Mouse (Mus musculus) layer of hippocampus, adult 9-10 months (tissue): Measurements from ENCODE around the gene Pik3r1.
A peak's percentile ranks its signal among the peaks of the same experiment; 100 is the strongest.

Source experiments
- DNase-seq: peaks from one replicate; pipeline ENCODE4 v3.0.0; 2022; ENCODE audit warnings: low spot score

Gene Pik3r1

DNA sequence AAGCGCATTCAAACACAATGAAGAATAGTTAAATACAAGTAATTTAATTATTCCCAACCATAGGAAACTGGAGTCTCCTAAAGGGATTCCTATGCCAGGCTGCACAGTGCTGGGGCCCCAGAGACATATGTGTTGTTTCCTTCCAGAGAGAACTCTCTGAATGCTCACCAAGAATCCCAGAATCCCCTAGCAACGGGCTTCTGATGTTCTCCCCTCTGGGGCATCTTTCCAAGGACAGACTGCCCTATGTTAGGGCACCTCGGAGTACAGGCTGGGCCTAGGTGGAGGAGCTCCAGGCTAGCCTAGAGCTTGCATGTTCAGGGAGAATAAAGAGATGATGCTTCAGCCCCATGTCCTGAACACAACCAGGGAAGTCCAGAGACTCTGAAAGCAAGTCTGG lies 58.2 kb downstream of the Pik3r1 start:
- no peak for DNase-seq

DNA sequence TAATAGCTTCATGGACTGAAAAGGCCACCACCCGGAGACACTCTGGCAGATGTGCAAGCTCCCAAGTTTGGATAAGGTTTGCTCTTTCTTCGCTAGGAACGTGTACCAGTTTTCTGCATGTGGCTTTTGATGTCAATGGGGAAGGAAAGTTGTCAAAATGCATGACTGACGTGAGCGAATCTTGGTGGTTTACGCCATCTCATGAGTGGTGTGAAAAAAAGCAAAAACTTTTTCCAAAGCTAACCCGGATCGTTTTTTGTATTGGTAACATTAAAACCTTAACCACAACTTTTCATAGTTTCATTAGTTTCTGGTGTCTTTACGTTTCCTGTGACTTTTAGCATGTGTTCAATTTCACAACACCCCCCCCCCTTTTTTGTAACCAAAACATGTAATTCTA lies 60.8 kb downstream of the Pik3r1 start:
- DNase-seq, result no peak

DNA sequence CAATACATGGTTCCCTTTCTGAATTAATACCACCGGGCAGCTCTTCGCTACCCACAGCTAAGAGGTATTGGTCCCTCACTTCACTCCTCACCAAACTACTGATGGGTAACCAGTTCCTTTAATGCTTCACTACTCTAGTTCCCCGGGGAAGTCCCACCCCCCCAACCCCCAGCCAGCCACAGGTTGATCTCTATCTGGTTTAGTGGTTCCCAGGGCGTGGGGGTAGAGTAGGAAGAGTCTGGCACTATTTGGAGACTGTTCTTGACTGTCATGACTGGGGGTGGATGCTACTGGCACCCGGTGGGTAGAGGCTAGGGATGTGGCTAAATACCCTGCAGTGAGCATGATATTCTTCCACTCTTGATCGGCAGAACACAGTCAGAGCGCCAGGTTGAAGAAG lies 61.6 kb downstream of the Pik3r1 start:
- no peak for DNase-seq

DNA sequence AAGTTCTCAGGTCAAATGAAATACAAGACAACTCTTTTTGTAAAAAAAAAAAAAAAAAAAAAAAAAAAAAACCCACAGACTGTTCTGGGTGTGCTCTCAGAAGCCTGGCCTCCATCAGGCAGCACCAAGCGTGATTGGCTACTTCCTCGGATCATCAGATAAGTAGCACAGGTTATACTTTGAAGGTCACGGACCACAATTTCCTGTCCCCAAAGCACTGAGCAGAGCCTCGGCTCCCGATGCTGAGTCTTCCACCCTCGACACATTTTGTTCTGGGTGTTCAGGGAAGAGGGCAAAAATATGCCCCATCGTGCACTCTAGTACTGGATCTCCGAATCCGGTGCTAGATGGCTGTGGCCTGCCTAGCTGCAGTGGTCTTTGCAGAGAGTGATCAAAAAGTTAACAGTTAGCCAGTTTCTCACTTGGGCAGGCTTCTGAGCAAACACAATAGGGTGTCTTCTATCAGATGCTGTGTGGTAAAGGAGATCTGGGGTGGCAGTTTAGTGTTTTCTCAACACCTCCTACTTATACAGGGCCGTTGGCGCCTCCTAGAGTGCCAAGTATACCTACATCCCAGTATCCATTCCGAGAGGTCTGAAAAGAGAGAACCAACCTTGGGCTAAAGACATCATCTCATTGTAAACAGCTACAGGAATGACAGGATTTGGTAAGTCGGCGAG lies 65.8 kb downstream of the Pik3r1 start:
- DNase-seq, result no peak

DNA sequence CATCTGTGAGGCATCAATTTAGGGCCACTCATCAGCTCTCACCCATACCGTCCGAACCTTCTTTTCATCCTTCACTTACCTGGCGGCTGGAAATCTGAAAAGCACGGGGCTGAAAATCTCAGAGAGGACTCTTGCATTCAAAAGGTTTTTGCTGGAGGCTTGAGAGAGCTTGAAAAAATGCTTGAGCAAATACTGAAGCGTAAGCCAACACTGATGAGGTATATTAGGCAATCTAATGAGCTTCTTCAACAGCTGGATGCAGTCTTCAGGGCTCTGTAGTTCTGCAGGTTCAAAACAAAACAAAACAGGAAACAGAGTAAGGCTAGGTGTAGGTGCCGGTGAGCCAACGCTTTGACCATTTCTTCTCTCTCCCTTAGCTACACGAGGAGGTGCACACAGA lies 66.4 kb downstream of the Pik3r1 start:
- DNase-seq, result no peak

DNA sequence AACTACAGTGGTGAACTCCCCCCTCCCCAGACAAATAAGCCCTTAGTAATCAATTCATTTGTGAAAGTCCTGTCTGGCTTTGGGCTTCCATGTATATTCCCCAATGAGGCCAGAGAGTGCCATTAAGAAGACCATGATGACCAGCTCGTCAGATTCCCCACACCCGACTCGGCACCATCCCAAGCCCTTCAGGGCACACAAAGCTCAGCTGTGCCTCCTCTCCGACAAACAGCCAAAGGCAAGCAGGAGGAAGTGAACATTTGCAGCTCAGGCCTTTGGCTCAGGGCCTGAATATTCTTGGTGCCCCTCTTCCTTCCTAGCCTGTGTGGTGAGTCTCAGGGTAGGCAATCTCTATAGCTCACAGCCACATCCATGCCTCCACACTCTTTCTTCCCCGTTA lies 68.3 kb downstream of the Pik3r1 start:
- no peak for DNase-seq

DNA sequence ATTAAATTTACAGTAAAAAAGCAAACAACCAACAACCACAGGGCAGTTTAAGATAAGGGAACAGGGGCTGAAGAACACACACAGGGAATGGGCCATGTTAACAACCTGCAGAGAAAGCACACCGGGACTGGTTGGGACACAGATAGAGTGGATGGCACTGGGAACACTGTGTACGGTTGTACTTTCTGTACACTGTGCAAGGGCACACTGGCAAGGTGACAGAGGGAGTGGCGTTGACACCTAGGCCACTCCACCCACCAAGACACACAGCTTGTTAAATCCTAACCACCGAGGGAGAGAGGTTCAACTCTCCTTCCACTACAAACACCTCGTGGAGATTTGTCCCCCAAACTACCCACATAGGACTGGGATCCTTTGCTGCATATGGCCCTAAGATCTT lies 70.1 kb downstream of the Pik3r1 start:
- DNase-seq, result no peak

DNA sequence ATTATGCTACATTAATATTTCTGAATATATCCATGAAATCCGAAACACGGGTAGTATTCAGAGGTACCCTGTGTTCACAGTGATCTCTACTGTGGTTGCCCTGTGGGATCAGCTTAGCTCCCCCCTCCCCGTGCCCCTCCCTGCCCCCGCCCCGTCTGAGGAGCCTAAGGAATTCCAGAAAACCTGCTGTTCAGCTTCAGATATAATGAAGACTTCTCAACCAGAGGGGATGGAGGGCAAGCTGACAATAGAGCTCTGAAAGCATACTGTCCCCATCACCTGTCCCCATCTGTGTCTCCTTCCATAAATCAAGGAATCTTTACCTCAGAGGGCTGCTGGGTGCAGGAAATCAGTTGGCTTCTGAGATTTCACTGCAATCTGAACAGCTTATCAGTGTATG lies 70.6 kb downstream of the Pik3r1 start:
- no peak for DNase-seq

DNA sequence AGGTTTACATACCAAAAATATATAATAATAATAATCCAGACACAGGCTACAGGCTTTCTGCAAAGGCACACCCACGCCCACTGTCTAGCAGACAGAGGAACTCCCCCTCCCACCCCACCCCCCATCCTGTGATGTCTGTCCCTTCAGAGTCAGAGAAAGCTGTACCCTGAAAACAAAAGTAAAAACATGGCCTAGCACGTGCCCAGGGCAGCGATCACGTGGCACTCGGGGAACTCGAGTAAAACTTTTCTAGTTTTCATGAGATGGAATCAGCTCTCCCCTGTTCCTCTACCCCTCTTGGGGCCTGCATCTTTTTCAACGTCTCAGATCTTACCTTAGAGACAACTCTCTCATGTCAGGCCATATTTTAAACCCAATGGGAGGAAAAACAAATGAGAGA lies 71.2 kb downstream of the Pik3r1 start:
- no peak for DNase-seq

DNA sequence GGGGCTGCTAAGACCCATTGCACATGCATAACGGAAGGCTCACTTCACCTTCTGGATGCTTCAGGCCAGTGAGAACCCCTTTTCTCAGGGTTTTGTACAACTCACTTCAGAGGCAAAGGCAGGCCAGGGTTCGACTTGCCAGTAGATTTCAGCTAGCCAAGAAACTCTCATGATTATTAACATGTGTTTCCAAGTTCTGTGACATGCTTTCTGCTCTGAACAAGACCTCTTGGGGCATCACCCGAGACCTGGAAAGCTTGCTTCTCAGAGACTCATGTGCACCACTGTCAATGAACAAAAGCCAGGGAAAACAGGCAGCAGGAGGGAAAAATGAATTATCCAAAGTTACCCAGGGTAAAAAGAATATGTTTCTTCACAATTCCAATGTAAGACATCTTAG lies 71.7 kb downstream of the Pik3r1 start:
- no peak for DNase-seq

DNA sequence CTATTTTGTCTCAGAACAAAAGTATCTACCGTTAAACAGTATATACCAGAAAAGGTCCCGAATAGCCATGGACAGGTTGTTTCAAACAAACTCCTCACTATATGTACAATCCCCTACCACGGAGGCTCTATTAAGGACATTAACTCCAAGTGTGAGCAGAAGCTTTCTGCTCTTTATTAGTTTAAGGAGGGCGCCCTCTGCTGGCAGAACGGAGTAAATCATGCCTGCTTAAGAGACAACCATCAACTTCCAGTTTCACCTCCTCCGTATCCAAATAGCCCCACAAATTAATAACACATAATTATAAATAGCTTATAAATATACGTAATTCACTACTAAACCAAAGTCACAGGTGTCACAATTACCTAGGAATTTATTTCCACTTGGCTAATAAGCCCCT lies 72.1 kb downstream of the Pik3r1 start:
- DNase-seq, result peak; percentile 92

DNA sequence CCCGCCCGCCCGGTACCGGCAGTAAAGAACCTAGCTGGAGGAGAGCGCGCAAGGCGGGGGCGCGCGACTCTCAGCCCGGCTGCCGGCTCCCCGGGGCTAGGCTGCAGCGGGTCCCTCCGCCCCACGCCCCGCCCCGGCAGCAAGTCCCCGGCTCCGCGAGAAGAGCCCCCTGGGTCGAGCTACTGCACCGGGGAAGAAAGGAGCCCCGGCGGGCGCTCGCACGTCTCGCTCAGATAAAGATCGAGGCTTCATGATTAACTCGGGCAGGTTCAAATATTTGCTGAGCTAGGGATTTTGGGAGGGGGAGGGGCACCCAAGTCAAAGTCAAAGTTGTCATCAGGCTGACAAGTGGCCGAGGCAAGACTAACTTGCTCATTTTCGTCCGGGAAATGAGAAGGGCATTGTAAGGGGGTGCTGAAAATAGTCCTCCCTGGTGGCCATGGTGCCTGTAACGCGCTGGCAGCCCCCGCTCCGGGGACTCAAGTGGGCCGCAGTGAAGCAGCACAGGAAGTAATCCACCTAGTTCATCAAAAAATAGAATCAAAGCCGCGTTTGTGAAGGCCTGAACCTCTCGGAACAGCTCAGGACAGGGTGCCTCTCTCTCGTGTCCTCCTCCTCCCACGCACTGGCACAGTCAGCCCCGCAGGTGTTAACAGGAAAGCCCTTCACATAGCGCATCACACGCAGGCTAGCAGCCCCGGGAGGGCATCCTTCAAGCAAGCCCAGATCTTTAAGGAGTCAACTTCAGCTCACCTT lies 73.3 kb downstream of the Pik3r1 start:
- DNase-seq, result peak; percentile 29

DNA sequence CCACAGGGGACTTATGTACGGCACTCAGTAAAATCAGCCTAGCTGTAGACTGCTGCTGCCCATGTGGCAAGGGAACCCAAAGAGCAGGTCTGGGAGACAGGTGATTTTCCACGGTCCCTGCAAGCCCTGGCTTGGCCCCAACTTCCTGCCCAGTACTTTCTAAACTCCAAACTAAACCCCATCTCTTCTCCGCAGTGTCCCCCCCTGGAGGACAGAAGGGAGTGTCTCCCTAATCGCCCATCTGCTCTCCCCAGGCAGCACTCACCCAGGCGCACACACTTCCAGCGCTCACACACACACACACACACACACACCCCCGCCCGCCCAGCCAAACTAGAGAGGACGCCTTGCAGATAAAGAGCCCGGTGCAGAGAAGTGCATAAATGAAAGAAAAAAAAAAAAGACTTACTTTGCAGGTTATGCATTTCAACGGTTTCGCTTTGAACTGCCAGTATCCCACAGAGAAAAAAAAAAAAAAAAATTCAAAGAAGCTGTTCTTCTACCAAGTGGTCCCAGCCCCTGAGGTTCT lies 74.0 kb downstream of the Pik3r1 start:
- DNase-seq, result peak; percentile 39

DNA sequence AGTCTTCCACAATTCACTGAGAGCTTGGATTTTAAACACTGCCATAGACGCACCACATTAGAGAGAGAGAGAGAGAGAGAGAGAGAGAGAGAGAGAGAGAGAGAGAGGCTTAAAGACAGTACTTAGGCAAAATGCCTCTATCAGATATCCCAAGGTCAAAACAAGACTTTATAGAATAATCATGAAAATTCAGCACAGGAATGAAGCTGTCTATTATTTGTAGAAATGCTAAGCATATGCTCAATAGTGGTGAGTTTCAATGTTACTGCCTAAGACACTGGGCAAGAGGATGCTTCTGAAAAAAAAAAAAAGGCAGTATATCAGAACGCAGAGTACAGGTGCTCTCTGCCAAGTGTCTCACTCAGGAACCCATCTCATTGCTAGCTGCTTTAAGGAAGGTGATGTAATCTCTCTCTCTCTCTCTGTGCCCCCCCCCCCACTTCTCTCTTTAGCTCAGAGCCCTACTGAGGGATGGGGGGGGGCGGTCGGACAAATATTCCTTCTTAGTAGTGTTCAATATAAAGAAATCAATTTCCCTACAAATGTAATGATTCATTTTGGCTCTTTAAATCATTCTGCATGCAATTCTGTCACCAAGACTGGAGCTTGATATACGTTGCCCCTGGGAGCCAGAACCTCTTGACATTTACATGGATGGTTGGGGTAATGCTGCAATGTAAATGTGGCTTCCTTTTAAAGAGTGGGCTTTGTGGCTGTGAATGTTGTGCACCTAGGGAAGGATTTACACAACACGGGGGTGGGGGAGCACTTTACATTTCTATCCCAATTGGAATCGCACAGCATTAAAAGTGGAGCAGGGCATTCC lies 74.9 kb downstream of the Pik3r1 start:
- no peak for DNase-seq

DNA sequence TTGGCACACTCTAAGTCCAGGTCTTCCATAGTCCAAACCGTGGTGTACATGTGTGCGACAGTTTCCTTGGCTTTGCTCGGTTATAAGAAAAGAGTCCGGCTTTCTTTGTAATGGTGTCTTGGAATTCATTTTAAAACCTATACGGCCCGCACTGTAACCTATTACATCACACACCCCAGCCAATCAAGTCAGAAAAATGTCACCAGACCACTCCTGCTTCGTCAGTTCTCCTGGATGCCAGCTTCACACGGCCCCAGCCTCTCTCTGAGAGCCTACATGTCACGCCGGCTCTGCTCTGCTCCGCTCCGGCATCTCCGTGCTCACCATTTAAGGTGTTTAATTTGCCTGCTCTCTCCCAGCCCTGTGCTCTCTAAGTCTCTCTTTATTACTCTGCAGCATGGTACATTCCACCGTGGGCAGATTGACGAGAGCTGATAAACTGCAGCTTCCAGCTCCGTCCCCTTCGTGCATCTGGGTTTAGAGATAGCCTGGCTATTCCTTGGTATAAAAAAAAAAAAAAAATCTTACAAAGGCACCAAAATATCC lies 75.7 kb downstream of the Pik3r1 start:
- DNase-seq, result peak; percentile 40

DNA sequence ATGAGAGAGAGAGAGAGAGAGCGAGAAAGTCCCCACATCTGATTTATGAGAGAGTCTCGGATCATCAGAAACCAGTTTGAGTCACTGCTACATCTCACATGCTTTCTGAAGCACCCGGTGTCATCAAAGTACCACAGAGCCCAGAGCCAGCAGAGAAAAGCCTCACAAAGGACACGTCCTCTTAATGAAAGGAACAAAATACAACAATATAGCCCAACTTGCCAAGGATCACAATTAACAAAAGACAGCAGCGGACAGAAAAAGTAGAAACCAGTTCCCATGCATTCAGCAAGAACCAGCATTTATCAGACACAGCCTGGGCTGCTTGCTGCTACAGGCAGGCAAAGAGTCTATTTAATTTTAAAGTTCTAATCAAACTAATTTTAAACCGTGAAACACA lies 76.3 kb downstream of the Pik3r1 start:
- DNase-seq, result no peak

DNA sequence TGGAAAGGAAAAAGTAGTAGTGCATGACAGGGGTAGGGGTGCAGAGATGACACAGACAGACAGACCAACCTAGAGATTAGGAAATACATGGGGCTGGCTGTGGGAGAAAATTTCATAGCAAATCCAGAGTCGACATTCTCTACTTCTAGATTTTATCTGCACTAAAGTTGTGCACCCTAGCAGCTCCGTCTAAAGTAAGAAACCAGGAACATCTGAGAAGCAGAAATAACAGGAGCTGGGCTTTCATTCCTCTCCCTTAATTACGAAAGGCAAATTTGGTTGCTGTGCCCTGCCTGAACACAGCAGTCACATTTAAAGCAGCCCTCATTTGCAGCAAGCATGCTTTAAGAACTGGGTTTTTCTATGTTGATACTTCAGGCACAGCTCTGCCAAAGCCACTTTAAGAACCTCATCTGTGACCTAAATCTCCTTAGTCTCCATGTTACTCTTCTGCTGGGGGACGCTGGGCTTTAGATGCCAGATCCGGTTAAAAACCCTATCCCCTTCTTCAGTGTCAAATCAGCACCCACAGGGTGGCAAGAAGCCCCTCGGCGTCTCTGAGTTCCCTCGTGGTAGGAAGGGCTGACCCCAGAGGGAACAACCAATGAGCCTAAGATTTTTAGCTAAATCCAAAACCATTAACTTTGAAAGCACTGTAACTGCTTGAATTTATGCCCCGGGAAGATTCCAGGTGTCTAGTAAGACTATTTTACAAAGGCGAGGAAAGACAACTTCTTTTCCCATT lies 76.9 kb downstream of the Pik3r1 start:
- no peak for DNase-seq

DNA sequence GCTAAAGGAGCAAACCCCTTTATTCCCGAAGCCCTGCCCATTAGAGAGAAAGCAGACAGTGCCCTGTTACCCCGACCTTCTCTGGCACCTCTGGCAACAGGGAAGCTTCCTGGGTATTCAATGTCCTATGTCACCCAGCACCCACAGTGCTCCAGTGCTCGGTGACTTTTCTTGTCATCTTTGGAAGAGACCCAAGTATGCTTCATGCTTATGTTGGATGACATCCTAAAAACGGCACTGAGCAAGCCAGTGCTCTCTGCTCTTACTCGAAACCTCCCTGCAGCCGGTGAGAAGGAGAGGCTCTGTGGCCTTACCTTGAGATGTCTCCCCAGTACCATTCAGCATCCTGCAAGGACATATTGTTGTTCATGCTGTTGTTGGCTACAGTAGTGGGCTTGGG lies 77.8 kb downstream of the Pik3r1 start:
- DNase-seq, result no peak

DNA sequence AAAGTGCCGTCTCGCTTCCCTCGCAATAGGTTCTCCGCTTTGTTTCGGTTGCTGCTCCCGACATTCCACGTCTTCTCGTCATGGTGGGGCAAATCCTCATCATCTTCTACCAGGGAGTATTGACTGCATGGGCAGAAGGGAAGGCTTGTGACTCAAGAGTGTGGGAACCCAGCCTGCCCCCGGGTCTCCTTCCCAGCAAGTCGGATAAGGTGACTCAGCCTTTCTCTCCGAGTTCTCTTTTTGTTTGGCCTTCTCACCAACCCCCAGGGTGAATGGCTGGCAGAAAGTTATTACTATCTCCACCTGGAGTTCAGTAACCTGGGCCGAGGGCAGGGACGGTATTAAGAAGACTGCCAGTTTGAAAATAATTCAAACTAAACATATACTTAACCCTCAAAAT lies 81.8 kb downstream of the Pik3r1 start:
- no peak for DNase-seq

DNA sequence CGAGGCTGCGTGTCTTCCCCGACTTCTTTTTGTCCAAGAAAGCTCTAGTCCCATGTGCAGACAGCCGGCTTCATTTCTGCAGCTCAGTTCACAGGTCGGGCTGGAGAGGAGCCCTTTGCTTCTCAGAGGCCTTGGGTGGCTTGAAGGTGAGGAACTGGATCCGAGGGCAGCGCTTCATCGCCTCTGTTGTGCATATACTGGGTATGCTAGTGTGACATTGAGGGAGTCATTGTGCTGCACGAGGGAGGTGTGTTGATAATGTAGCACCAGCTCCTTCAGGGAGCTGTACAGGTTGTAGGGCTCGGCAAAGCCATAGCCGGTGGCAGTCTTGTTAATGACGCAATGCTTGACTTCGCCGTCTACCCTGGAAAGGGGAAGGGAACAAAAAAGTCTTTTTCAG lies 83.3 kb downstream of the Pik3r1 start:
- no peak for DNase-seq

DNA sequence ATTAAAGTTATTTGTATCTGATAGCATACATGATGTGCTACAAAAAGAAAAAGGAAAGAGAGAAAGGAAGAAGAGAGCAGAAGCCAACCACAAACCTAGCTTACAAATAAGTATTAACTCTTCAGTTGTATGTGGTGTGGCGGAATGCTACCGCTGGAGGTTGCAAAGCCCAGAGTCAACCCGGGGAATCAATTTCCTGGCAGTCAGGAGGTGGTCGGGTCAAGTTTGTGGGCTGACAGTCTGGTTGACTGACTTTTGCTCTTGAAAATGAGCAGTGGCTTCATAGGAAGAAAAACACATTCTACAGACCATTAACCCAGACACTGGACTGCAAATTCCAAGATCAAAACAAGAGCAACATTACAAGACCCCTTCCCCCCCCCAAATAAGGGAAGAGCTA lies 85.6 kb downstream of the Pik3r1 start:
- no peak for DNase-seq

DNA sequence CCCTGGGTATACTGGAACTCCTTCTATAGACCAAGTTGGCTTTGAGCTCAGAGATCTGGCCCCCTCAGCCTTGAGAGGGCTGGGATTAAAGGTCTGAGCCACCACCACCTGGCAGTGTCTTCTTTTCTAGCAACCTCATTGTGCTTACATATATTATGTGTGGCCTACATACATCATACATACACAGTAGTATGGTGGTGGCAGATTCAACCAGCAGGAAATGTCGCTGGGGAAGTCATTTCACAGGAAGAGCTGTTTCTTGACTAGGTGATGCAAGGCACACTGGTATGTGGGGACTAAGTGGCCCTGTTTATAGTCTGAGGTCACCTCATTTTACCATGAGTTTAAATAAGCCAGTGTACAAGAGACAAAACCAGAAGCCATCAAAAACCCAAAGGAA lies 87.9 kb downstream of the Pik3r1 start:
- DNase-seq, result no peak
